Mouse (Mus musculus) cerebellum, adult 2 months (tissue): ENCODE measurements at regions not wholly inside any gene's neighbourhood (a gene's known extent, or its start where the extent isn't known, plus 50 kb on each side); places are given as distances from the start of the nearest gene placed in this dataset.

Experiments used
- DNase-seq, 2 experiments: peaks; one replicate each; pipeline ENCODE4 v3.0.0; 2021
- H3K27ac ChIP-seq: fragments of 200-500 bp; 2 replicates; pipeline ENCODE4 v1.5.1; 2012; ENCODE audit warnings: low read length, control low read depth, inconsistent platforms; ENCODE audit not compliant: insufficient read depth
- H3K27me3 ChIP-seq: fragments of 200-500 bp; 2 replicates; pipeline ENCODE4 v1.6.1; 2012; ENCODE audit warnings: inconsistent platforms, mild to moderate bottlenecking, low read length, moderate library complexity; ENCODE audit not compliant: control insufficient read depth, insufficient read depth
- H3K4me1 ChIP-seq: fragments of 200-500 bp; 2 replicates; pipeline ENCODE4 v1.6.1; 2011; ENCODE audit warnings: low read length; ENCODE audit not compliant: control insufficient read depth, insufficient read depth
- H3K4me3 ChIP-seq: fragments of 200-500 bp; replicated peaks from 2 replicates; pipeline ENCODE3; 2011; ENCODE audit warnings: mild to moderate bottlenecking, low read depth, low read length, control low read depth; ENCODE audit not compliant: insufficient read depth
- CTCF ChIP-seq: fragments of 200-500 bp; IDR thresholded peaks from 2 replicates; pipeline ENCODE4 v1.5.1; 2011; ENCODE audit warnings: low read depth, mild to moderate bottlenecking, control low read depth, low read length, moderate library complexity, borderline replicate concordance; ENCODE audit not compliant: insufficient read depth
- POLR2A ChIP-seq: fragments of 200-500 bp; IDR thresholded peaks from 2 replicates; pipeline ENCODE4 v1.6.1; 2011; ENCODE audit warnings: low read length, control low read depth, borderline replicate concordance; ENCODE audit not compliant: insufficient read depth
- WGBS: fragments of 180-500 bp; shearing (Covaris S2); methylation state at CpG from one replicate; pipeline ENCODE4 v1.1.7; 2018; 5-methylcytosine and 5-hydroxymethylcytosine counted together

DNA sequence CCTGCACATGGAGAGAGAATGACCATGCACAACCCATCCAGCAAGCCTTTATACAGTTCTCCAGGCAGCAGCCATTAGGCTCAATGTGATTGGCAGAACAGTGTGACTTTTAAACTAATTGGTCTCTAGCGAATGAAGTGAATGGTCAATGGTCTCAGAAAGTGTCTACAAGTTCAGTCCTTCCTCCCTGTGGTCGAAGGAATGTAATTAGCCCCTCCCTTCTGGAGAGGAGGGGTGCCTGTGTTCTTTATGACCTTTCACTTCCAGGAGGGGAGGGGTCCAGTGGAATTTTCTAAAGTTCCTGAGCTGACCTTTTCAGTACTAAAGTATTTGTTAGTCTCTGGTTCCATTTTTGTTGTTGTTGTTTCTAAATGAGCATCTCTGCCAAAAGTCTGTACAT, 112.4 kb downstream of the Car2 start:
- no peak for DNase-seq
- Histone ChIP-seq H3K4me1 (no peaks in the 10 kb centered on the region), H3K27ac (no peak overlapping the region), H3K4me3 (no peak overlapping the region), H3K27me3 (no peaks in the 10 kb centered on the region)
- 65% methylated on average over 2 of the region's 2 CpGs for WGBS
- TF ChIP-seq CTCF = no peak
- no peak for TF ChIP-seq POLR2A

DNA sequence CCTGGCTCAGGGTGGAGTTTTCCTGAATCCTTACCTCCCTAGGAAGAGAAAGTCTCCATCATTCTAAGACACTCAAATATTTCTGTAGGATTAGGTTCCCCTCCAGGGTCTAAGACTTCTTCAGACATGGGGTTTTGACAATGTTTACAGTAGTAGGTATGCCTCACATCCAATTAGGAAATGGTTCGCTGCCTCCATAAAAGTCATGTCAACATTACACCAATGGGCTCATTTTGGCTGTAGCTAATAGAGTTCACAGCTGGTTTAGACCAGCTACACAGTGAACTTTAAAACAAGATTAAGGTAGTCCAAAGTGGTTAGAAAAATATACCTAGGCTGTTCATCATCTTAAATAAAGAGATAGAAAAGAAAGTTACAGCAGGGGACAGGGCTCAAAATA, 113.3 kb downstream of the Car2 start:
- Histone ChIP-seq H3K4me3 (no peak overlapping the region), H3K27me3 (no peaks in the 10 kb centered on the region), H3K27ac (no peak overlapping the region), H3K4me1 (no peaks in the 10 kb centered on the region)
- TF ChIP-seq CTCF (no peak), POLR2A (no peak)
- no peak for DNase-seq
- 93% methylated on average over 1 of the region's 1 CpGs for WGBS

DNA sequence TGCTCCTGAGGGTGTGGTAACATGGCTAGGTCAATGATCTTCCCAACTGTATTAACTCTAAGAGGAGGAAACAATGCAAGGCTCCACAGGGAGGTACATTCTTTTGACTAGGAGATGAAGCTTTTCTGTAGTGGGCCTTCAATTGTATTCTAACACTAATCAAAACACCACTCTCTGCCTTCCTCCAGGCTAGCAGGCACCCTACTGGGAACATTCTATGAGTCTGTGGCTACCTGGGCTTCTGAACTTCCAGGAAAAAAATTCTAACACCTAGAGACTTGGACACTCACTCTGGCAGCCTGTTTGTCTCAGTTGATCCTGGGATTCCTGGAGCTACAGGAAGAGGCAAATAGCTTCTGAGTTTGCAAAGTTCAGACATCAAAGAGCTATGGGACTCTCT, 113.8 kb downstream of the Car2 start:
- Histone ChIP-seq H3K27me3 (no peaks in the 10 kb centered on the region), H3K4me1 (no peaks in the 10 kb centered on the region), H3K27ac (no peak overlapping the region), H3K4me3 (no peak overlapping the region)
- no peak for DNase-seq
- TF ChIP-seq CTCF (no peak), POLR2A (no peak)

DNA sequence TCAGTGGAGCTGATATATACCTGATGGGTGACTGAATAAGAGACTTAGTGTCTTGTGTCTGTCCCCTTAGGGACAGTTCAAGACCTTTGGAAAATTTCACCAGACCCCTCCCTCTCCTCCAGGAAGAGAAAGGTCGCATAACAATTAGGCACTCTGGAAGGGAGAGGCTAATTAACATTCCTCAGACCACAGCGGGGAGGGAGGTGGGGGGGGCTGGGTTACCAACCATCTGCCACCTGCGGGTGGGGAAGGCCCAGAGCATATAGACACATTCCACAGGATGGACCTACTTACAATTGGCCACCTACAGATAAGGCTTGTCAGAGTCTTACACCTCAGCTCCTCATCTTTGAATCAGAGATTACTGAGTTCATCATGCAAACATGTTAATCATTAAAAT, 114.6 kb downstream of the Car2 start:
- no peaks in the 10 kb centered on the region for H3K4me1 ChIP-seq
- TF ChIP-seq CTCF (no peak), POLR2A (no peak)
- H3K4me3 ChIP-seq = no peak overlapping the region
- no peak for DNase-seq
- H3K27ac ChIP-seq = no peak overlapping the region
- no peaks in the 10 kb centered on the region for H3K27me3 ChIP-seq
- WGBS = 12% methylated on average over 3 of the region's 3 CpGs

DNA sequence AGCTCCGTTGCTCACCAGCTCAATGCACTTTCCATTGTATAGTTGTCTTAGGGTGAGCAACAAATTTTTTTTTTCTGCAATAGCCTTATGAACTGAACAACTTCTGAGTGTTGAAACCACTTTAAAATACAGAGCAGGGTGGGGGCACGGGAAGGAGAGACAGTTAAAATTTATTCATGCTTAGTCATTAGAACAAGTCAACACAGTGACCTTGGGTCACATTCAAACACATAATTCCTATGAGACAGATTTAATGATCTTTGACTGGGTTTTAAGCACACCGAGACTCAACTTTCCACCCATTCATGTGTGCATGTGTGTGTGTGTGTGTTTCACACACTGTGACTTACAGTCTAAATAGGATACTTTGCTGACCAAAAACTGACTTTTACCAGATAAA, 121.7 kb downstream of the Car2 start:
- WGBS = 90% methylated on average over 3 of the region's 3 CpGs
- DNase-seq = no peak
- Histone ChIP-seq H3K27ac (no peak overlapping the region), H3K4me1 (no peaks in the 10 kb centered on the region), H3K27me3 (no peaks in the 10 kb centered on the region), H3K4me3 (no peak overlapping the region)
- TF ChIP-seq POLR2A (no peak), CTCF (no peak)

DNA sequence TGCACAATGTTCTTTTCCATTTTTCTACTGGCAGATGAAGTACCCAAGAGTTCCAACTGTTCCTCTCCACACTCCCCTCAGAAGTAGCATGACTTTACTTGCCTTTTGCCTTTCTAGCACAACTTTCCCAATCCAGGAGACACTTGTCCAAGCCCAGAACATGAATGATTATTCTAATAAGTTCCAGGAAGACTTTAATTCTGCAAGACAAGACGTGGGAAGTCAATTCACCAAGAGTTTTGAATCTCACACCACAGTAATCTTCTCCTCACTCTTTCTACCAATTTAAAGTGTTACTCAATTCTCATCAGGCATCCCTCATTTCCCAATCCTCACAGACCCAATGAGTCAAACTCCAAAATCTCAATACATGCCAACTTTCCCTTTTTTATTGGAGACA, 122.4 kb downstream of the Car2 start:
- Histone ChIP-seq H3K27me3 (no peaks in the 10 kb centered on the region), H3K27ac (no peak overlapping the region), H3K4me1 (no peaks in the 10 kb centered on the region), H3K4me3 (no peak overlapping the region)
- no peak for TF ChIP-seq CTCF
- 85% methylated on average over 1 of the region's 1 CpGs for WGBS
- no peak for DNase-seq

DNA sequence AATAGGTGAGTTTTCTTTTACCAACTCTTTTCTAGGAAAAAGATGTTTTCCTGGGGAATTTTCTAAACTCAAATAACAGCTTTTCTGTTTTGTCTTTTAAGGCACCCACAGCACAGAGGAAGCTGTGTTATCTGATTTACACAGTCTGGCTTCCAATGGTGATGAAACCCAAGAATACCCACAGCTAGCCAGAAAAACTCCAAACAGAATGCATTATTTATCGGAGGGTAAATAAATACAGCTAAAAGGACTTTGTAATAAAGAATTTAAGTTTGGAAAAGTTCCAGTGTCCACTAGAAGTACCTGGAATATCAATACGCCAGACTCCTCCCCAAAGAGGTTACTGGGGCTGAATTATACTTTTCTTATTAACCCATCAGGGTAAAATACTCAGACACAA, 123.7 kb downstream of the Car2 start:
- DNase-seq = no peak
- no peak overlapping the region for H3K4me3 ChIP-seq
- H3K27ac ChIP-seq = no peak overlapping the region
- WGBS = 84% methylated on average over 2 of the region's 2 CpGs
- no peaks in the 10 kb centered on the region for H3K4me1 ChIP-seq
- TF ChIP-seq CTCF (no peak), POLR2A (no peak)
- no peaks in the 10 kb centered on the region for H3K27me3 ChIP-seq

DNA sequence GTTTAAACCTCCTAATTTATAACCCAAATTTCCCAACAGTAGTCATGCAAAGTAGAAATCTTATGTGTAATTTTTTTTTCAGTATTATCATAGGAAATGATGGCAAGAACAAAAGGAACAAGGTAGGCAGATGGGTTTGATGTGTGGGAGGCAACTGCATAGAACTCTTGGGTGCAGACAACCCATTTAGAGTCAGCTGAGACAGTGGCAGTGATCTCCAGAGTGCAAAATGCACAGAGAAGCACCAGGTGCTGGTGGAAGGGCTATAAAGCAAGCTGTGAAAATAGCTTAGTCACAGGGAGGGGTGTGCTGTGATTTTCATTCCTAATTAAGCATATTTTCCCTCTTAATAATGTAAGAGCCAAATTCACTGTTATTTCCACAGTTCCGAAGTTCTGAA, 130.5 kb downstream of the Car2 start:
- no peak overlapping the region for H3K27ac ChIP-seq
- H3K27me3 ChIP-seq = no peaks in the 10 kb centered on the region
- TF ChIP-seq POLR2A = no peak
- TF ChIP-seq CTCF = no peak
- no peak for DNase-seq
- no peak overlapping the region for H3K4me3 ChIP-seq
- no peaks in the 10 kb centered on the region for H3K4me1 ChIP-seq
- WGBS = 72% methylated on average over 1 of the region's 1 CpGs

DNA sequence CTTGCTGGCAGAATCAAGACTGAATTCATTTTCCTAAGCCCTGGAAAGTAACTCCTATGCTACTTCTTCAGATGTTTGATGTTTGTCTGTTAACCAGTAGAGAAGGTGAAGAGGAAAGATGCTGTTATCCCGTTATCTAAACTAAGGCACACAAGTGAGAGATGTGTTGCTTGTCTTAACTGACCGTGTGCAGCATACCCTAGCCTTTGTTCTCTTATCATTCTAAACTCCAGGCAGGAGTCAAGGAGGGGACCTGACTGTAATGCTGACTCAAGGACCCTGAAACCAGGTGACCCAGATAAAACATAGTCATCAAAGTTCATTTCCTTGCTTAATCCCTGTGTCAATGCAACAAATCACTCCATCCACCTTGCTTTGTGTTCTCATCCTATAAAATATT, 136.7 kb downstream of the Car2 start:
- Histone ChIP-seq H3K27ac (no peak overlapping the region), H3K4me3 (no peak overlapping the region), H3K27me3 (no peaks in the 10 kb centered on the region), H3K4me1 (no peaks in the 10 kb centered on the region)
- WGBS = 85% methylated on average over 2 of the region's 2 CpGs
- no peak for TF ChIP-seq CTCF
- TF ChIP-seq POLR2A = no peak
- no peak for DNase-seq
